Mouse (Mus musculus) layer of hippocampus, postnatal 10 days (tissue): ENCODE results near the gene Card10. TPM values are rescaled to one million over a fixed set of nuclear protein-coding genes. Genes with fewer than 3 reads are reported as not detected.
A peak's percentile ranks its signal among the peaks of the same experiment; 100 is the strongest.

Source experiments
- DNase-seq, 2 experiments: peaks; one replicate each; pipeline ENCODE4 v3.0.0; 2021; ENCODE audit warnings: low spot score in 2 of 2
- total RNA-seq, 2 experiments: library from RNA; stranded (reverse); gene quantifications; 2 replicates each; pipeline ENCODE4 v1.2.3; 2021

The Card10 gene
- total RNA-seq, 2 experiments from 2014 or later: 5.8 to 6.0 TPM

DNA sequence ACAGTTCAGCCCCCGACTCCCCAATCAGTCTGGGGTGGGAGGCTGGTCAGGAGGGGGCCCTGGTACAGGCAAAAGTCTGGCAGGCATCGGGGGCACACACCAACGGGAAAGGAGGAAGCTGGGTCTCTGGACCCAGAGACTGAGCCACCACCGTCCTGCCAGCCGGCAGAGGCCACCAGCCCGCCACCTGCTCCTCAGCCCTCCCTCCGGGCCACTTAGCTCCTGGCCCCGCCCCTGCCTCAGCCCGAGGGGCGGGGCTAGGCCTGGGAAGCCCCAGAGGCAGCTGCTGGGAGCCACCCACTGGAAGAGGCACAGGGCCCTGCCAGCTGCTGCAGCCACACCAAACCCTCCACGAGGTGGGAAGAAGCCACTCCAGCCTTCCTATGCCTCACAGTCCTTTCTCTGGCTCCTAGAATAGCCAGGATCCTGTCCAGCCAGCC is 29.5 kb downstream of the Card10 start, which contains the start of gene Mfng:
Gene Mfng, minus strand, starts transcription at position 186 of the 440 bp plus-strand sequence.
- DNase-seq: peak in 1 of 2 experiments; percentile 67

DNA sequence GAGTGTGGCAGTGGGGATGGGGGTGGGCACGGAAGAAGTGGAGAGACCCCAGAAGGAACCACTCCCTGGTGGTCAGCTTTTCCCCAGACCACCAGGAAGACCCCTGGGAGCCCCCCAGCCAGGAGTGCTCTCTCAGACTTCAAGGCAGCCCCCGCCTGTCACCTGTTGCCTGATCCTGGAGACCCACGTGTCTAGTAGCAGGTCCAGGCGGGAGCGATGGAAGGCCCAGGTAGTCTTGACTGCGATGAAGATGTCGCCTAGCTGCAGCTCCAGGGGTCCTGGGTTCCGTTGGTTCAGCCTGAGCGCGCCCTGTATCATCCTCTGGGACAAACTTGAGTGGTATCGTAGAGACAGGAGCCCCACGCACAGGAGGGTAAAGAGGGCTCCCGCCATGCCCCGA is 30.0 kb downstream of the Card10 start:
- no peak for DNase-seq

GRCm38 (mm10) chr15:78772368-78772763 is 30.5 kb downstream of the Card10 start:
- DNase-seq: no peak

- peak in 1 of 2 experiments; percentile 32 for DNase-seq
Measured at GRCm38 (mm10) chr15:78771531-78772367, 31.1 kb downstream of the Card10 start.

DNA sequence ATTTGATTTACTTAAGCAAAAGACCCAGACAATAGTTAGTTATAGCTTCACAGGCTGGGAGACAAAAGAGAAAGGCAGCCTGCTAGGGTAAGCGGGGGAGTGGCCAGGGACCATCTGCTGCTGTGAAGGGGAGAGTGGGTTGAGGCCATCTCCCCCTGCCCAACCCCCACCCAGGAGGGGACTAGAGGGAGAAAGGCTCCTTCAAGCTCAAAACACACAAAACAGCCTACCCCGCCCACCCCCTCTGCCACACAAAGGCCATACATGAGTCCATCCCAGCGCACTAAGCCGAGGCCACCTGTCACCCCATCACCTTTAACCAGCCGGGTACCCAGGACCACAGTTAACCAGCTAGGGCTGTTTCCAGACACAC is 31.9 kb downstream of the Card10 start:
- peak in 1 of 2 experiments; percentile 31 for DNase-seq

DNA sequence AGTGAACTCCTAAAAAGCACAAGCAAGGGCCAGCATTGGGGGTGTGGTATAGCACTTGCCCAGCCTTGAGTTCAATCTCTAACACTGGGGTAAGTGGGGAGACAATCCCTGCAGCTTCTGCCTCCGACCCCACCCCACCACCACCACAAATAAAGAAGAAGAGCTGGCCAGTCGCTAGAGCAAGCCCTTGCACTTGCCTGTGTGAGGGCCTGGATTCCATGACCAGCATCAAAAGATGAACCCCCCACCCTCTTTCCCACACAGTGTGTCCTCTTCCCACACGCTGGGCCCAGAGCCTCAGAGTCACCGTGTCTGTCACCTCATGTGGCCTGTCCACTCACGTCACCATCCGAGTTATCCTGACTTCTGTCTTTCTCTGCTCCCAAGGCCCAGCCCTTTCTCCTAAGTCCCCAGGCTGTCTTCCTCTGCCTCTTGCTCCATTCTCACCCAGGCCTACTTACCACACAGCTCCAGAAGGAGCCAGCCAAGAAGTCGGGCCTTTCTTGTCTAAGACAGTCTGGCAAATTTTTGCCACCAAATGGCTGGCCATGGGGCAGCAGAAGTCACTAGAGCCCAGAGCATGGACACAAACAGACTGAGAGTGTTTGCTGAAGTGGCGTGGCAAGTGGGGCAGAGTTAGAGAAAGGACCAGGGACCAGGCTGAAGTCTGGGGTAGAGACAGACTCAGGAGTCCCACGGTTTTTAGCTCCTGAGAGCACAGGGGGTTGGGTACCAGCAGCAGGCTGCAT is 32.4 kb downstream of the Card10 start:
- no peak for DNase-seq

DNA sequence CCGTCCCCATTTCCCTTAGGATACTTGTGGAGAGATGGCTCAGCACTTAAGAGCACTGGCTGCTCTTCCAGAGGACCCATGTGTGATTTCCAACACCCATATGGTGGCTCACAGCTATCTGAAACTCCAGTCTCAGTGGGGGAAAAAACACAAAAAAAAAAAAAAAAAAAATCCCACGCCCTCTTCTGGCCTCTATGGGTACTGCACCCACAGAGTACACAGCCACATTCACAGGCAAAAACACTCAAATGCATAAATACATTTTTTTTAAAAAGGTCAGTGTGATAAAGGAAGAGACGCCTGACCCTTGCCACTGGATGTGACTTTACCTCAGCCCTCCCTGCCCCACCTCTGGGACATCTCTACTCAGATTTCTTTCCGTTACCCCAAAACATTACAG is 33.8 kb downstream of the Card10 start:
- DNase-seq: no peak

GRCm38 (mm10) chr15:78763704-78764103 is 39.1 kb downstream of the Card10 start:
- DNase-seq: no peak

DNA sequence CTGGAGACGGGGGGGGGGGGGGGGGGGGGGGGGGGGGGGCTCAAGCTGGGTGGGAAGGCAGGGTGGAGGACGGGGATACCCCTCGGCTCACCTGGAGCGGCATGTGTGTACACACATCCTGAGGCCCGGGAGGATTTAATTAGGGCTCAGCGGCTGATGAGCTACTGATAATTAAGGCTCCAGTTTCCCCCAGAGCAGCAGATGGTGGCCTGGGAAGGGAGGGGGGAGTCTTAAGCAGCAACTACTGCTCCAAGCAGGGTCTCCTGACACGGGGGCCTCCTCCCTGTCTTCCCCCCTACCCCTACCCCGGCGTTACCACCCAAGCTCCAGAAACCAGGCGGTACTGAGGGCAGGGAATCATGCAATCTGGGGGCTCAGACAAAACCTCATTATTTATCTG is 39.6 kb downstream of the Card10 start:
- DNase-seq: no peak

DNA sequence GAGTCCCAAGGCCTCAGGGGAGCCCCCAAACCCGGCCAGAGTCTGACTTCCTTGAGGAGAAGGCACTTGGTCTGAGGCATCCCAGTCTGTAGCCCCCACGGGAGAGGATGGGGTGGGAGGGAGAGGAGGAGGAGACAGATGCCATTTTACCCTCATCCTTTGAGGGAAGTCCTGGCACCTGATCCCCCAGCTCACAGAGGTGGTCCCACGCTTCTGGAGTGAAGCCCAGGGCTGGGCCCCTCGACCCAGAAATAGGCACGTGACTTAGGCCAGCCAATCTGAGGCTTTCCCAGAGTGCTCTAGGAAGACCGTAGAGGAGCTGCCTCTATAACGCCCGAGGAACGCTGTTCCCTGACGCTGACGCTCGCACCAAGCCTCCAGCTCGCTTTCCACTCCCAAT is 41.7 kb downstream of the Card10 start:
- DNase-seq: no peak

- no peak for DNase-seq
Measured at GRCm38 (mm10) chr15:78758132-78758531, 44.7 kb downstream of the Card10 start.

DNA sequence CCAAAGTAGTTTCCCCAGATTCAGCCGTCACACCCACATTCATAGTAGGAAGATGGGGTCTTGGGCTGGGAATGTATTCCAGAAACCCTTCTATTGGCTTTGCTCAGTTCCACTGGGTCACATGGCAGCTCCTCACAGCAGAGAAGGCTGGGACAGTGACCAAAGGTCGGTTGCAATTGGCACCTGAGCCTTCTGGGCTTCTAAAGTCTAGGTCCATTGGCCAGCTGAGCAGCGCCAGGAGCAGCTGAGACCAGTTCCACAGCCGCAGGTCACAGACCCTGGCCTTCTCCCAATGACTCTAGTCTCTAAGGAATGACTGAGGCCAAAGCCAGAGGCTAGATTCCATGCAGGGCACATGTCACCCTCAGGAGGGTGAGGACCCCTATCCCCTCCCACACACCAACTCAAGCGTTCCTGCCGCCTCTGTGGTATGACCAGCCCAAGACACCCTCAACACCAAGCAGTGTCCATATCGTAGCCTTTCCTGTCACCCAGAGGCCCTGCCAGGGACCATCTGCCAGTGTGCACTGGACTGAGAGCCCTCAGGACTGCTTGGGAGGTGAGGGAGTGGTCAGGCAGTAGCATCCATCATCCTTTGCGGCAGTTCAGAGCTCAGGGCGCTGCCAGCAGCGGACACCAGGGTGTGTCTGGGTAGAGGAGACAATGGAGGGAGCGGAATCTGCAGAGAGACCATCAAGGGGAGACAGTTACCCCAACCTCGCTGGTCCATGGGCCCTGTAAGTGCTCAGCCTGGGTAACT is 46.7 kb downstream of the Card10 start:
- no peak for DNase-seq

DNA sequence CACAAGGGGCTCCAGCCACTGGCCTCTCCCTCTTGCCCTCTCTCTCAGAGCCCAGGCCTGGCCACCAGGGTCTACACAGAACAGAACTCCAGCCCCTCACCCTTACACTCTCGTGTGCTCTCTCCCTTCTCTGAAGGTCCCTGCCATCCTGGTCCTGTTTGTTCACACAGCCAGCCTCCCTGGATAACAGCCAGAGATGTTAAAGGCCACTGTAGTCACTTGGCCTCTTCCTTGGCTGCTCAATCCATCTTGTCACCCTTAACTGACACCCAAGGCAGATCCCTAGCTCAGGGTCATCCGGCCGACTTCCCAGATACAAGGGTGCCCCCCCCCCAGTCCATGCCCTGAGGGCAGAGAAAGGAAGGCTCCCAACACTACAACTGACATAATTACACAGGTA is 47.6 kb downstream of the Card10 start:
- DNase-seq: no peak

DNA sequence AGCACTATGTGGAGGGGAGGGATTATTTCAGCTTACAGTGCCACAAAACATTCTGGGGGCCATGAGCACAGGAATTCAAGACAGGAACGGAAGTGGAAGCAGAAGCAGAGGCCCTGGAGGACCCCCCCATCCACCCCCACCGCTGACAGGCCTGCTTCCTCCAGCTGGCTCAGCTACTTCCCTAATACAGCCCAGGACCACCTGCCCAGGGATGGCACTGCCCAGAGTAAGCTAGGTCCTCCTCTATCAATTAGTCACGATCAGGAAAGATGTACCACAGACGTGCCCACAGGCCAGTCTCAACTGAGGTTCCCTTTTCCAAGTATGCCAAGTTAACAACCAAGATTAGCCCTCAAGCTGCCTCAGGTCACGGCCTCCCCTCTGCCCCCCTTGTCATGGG is 48.7 kb downstream of the Card10 start:
- no peak for DNase-seq

DNA sequence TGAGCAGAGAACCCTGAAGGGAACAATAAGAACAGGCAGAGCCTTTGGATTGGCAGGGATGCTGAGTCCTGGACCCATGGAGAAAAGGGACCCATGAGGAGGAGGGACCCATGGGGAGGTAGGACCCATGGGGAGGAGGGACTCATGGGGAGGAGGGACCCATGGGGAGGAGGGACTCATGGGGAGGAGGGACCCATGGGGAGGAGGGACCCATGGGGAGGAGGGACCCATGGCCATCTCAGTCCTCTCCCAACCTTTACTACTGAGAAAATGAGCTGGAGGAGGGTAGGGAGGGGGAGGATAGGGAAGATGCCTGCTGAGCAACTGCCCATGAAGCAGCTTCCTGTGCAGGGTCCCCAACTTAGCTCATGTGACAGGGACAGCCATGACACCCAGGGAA is 49.9 kb downstream of the Card10 start:
- no peak for DNase-seq

- no peak for DNase-seq
Measured at GRCm38 (mm10) chr15:78750608-78751350, 52.1 kb downstream of the Card10 start.

DNA sequence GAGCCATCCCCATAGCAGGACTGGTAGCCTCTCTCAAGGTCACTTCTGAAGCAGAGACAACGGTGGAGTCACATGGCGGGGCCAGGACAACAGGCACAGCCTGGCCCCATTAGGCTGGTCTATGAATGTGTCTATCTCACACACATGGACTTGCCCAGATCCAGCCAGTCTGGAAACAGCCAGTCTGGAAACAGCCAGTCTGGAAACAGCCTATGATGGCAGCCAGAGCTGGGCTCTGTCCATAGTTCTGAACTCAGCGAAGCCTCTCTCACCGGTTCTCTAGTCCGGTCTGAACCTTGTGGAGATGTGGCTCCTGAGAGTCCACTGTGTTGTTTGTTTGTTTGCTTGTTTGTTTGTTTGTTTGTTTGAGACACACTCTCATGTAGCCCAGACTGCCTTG is 53.0 kb downstream of the Card10 start:
- DNase-seq: peak in 1 of 2 experiments; percentile 18

DNA sequence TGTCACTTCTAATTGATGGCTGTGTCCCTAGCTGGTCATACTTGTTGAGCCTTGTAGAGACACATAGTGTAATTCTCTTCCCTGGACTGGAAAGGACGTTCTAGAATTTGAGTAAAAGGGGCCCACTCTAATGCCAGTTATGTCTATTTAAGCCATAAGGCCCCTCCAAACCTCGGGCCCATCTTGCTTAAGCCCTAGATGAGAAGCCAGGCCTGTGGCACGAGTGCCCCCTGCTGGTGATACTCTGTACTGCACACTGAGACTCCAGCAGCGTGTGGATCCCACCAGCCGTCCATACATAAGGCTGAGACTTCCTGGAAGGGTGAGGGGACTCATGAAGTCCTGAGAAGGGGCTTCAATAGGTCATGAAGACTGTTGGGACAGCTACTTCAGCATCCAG is 58.6 kb downstream of the Card10 start:
- peak; percentile 95 to 96 for DNase-seq

DNA sequence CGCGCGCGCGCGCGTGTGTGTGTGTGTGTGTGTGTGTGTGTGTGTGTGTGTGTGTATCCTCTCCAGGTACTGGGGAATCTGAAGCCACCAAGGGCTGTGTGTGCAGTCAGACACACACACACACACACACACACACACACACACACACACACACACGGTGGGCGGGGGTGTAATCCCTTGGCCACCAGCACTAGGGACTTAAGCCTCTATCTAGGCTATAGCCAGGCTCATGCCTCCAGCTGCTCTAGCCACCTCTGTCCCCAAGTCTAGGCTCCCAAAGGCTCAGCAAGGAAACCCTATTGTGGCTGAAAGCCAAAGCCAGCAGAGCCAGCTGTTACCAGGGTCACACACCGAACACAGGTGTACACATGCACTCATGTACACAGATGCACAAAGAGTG is 60.0 kb downstream of the Card10 start:
- DNase-seq: no peak

- no peak for DNase-seq
Measured at GRCm38 (mm10) chr15:78740662-78741061, 62.2 kb downstream of the Card10 start.

DNA sequence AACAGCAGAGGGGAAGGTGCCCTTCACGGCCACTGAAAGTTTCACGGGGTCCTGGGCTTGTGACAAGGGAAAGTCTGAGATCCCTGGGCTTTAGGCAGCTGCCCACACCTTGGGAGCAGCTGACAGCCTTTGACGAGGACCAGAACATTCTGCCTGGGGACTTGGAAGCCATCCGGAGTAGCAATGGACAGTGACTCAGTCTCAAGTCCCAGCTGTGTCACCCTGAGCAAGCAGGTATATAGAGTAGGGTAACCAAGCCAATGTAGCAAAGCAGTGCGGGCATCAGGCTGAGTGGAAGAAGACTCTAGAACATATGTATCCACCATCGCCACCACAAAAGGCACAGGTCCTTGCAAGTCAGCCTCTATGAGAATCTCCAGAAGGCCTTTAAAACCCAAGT is 65.7 kb downstream of the Card10 start:
- DNase-seq: no peak
